Mouse (Mus musculus) cerebellum, postnatal 36 days (tissue): ENCODE results near the gene Gm20867.
"Not testable (repeated sequence)": the region's sequence is repeated elsewhere in the genome, so short reads cannot be mapped to it uniquely, and the experiment has no call there.

Experiments used
- DNase-seq, 2 experiments: peaks; one replicate each; pipeline ENCODE4 v3.0.0; 2021 to 2022; ENCODE audit warnings: mixed read lengths in 2 of 2

Gm20867 gene

GRCm38 (mm10) chrY:77963104-77963503 is at the start of gene Gm20867:
Gene Gm20867, minus strand, starts transcription at chrY:77963204.
- DNase-seq = not testable (repeated sequence)
